Mouse (Mus musculus): Measurements from ENCODE around the gene Prph2. TPM values are rescaled to one million over a fixed set of nuclear protein-coding genes. Genes with fewer than 3 reads are reported as not detected.
A peak's percentile ranks its signal among the peaks of the same experiment; 100 is the strongest.

Gene Prph2
- polyA plus RNA-seq, 1 experiment from 2014 or later, result not detected

- H3K4me3 ChIP-seq (ENCODE audit: low read length), result peak overlapping the region; percentile 77
- under 1% methylated on average over 44 of the region's 44 CpGs for WGBS
- peak overlapping the region; percentile 75 for H3K9ac ChIP-seq (ENCODE audit: low read length)
- H3K4me2 ChIP-seq (ENCODE audit: low read depth, low read length), result peak overlapping the region; percentile 81
- peak overlapping the region; percentile 96 for H3K27ac ChIP-seq (ENCODE audit: low read length)
- ATAC-seq (ENCODE audit: low read depth), result peak; percentile 49
- no peaks in the 10 kb centered on the region for H3K9me3 ChIP-seq (ENCODE audit: control insufficient read depth, low read length)
- H3K27me3 ChIP-seq (ENCODE audit: control insufficient read depth, insufficient read depth, low read depth, low read length), result no peaks in the 10 kb centered on the region
- peaks cover 28% of the 10 kb centered on the region for H3K4me1 ChIP-seq (replicated peaks; ENCODE audit: control insufficient read depth, insufficient read depth, low read length)
- H3K36me3 ChIP-seq (ENCODE audit: control insufficient read depth, insufficient read depth, low read length), result peaks cover 6% of the 10 kb centered on the region
Measured at GRCm38 (mm10) chr17:46889450-46890084, 20.7 kb upstream of the Prph2 start.

- Histone ChIP-seq H3K27me3 (ENCODE audit: control insufficient read depth, insufficient read depth, low read depth, low read length) (no peaks in the 10 kb centered on the region), H3K4me2 (ENCODE audit: low read depth, low read length) (peak within 1 kb of the TSS; percentile 91), H3K4me1 (replicated peaks; ENCODE audit: control insufficient read depth, insufficient read depth, low read length) (peaks cover 28% of the 10 kb centered on the region), H3K9me3 (ENCODE audit: control insufficient read depth, low read length) (no peaks in the 10 kb centered on the region), H3K27ac (ENCODE audit: low read length) (peak within 1 kb of the TSS; percentile 96), H3K4me3 (ENCODE audit: low read length) (peak within 1 kb of the TSS; percentile 86), H3K9ac (ENCODE audit: low read length) (peak within 1 kb of the TSS; percentile 89), H3K36me3 (ENCODE audit: control insufficient read depth, insufficient read depth, low read length) (peaks cover 6% of the 10 kb centered on the region)
- WGBS, result under 1% methylated on average over 38 of the region's 40 CpGs
- peak; percentile 95 for ATAC-seq (ENCODE audit: low read depth)
Measured at GRCm38 (mm10) chr17:46890116-46890815, 20.0 kb upstream of the Prph2 start, which contains the start of gene Tbcc. Gene Tbcc (plus strand): TSS chr17:46890684.

GRCm38 (mm10) chr17:46890843-46891594, 19.2 kb upstream of the Prph2 start:
- Histone ChIP-seq H3K9ac (ENCODE audit: low read length) (peak overlapping the region; percentile 89), H3K9me3 (ENCODE audit: control insufficient read depth, low read length) (no peaks in the 10 kb centered on the region), H3K4me3 (ENCODE audit: low read length) (peak overlapping the region; percentile 86), H3K27me3 (ENCODE audit: control insufficient read depth, insufficient read depth, low read depth, low read length) (no peaks in the 10 kb centered on the region), H3K36me3 (ENCODE audit: control insufficient read depth, insufficient read depth, low read length) (peaks cover 6% of the 10 kb centered on the region), H3K27ac (ENCODE audit: low read length) (peak overlapping the region; percentile 79), H3K4me1 (replicated peaks; ENCODE audit: control insufficient read depth, insufficient read depth, low read length) (peaks cover 23% of the 10 kb centered on the region), H3K4me2 (ENCODE audit: low read depth, low read length) (peak overlapping the region; percentile 91)
- ATAC-seq (ENCODE audit: low read depth), result peak; percentile 20
- WGBS, result 1% methylated on average over 64 of the region's 64 CpGs

GRCm38 (mm10) chr17:46895426-46895825, 14.8 kb upstream of the Prph2 start:
- Histone ChIP-seq H3K36me3 (ENCODE audit: control insufficient read depth, insufficient read depth, low read length) (peaks cover 6% of the 10 kb centered on the region), H3K4me3 (ENCODE audit: low read length) (no peak overlapping the region), H3K4me1 (replicated peaks; ENCODE audit: control insufficient read depth, insufficient read depth, low read length) (peaks cover 24% of the 10 kb centered on the region), H3K27ac (ENCODE audit: low read length) (no peak overlapping the region), H3K4me2 (ENCODE audit: low read depth, low read length) (no peak overlapping the region), H3K9me3 (ENCODE audit: control insufficient read depth, low read length) (no peaks in the 10 kb centered on the region), H3K27me3 (ENCODE audit: control insufficient read depth, insufficient read depth, low read depth, low read length) (no peaks in the 10 kb centered on the region), H3K9ac (ENCODE audit: low read length) (no peak overlapping the region)
- 82% methylated on average over 9 of the region's 9 CpGs for WGBS
- ATAC-seq (ENCODE audit: low read depth), result no peak

GRCm38 (mm10) chr17:46897221-46897950, 12.9 kb upstream of the Prph2 start:
- Histone ChIP-seq H3K4me1 (replicated peaks; ENCODE audit: control insufficient read depth, insufficient read depth, low read length) (peaks cover 13% of the 10 kb centered on the region), H3K4me2 (ENCODE audit: low read depth, low read length) (no peak overlapping the region), H3K4me3 (ENCODE audit: low read length) (no peak overlapping the region), H3K27ac (ENCODE audit: low read length) (0 out of 2 replicates have a peak overlapping the region, but pooled peaks have one; percentile 23), H3K36me3 (ENCODE audit: control insufficient read depth, insufficient read depth, low read length) (peaks cover 6% of the 10 kb centered on the region), H3K9ac (ENCODE audit: low read length) (no peak overlapping the region), H3K27me3 (ENCODE audit: control insufficient read depth, insufficient read depth, low read depth, low read length) (no peaks in the 10 kb centered on the region), H3K9me3 (ENCODE audit: control insufficient read depth, low read length) (no peaks in the 10 kb centered on the region)
- peak; percentile 88 for ATAC-seq (ENCODE audit: low read depth)
- 31% methylated on average over 13 of the region's 13 CpGs for WGBS

GRCm38 (mm10) chr17:46900941-46901340, 9.3 kb upstream of the Prph2 start:
- WGBS, result 49% methylated on average over 2 of the region's 2 CpGs
- Histone ChIP-seq H3K36me3 (ENCODE audit: control insufficient read depth, insufficient read depth, low read length) (no peaks in the 10 kb centered on the region), H3K4me2 (ENCODE audit: low read depth, low read length) (no peak overlapping the region), H3K27me3 (ENCODE audit: control insufficient read depth, insufficient read depth, low read depth, low read length) (no peaks in the 10 kb centered on the region), H3K9ac (ENCODE audit: low read length) (no peak overlapping the region), H3K4me3 (ENCODE audit: low read length) (no peak overlapping the region), H3K27ac (ENCODE audit: low read length) (no peak overlapping the region), H3K9me3 (ENCODE audit: control insufficient read depth, low read length) (no peaks in the 10 kb centered on the region), H3K4me1 (replicated peaks; ENCODE audit: control insufficient read depth, insufficient read depth, low read length) (peaks cover 6% of the 10 kb centered on the region)
- ATAC-seq (ENCODE audit: low read depth), result no peak

GRCm38 (mm10) chr17:46903876-46904490, 6.3 kb upstream of the Prph2 start:
- peak; percentile 77; the same call in 1 of the 2 replicates for ATAC-seq (ENCODE audit: low read depth)
- 17% methylated on average over 19 of the region's 19 CpGs for WGBS
- H3K27me3 ChIP-seq (ENCODE audit: control insufficient read depth, insufficient read depth, low read depth, low read length), result no peaks in the 10 kb centered on the region

GRCm38 (mm10) chr17:46912331-46912730, 2.1 kb downstream of the Prph2 start:
- H3K27me3 ChIP-seq (ENCODE audit: control insufficient read depth, insufficient read depth, low read depth, low read length), result no peaks in the 10 kb centered on the region
- H3K9me3 ChIP-seq (ENCODE audit: control insufficient read depth, low read length), result no peaks in the 10 kb centered on the region
- H3K9ac ChIP-seq (ENCODE audit: low read length), result no peak overlapping the region
- no peak overlapping the region for H3K27ac ChIP-seq (ENCODE audit: low read length)
- no peaks in the 10 kb centered on the region for H3K36me3 ChIP-seq (ENCODE audit: control insufficient read depth, insufficient read depth, low read length)
- 38% methylated on average over 6 of the region's 6 CpGs for WGBS
- H3K4me3 ChIP-seq (ENCODE audit: low read length), result no peak overlapping the region
- no peaks in the 10 kb centered on the region for H3K4me1 ChIP-seq (replicated peaks; ENCODE audit: control insufficient read depth, insufficient read depth, low read length)
- H3K4me2 ChIP-seq (ENCODE audit: low read depth, low read length), result no peak overlapping the region
- no peak for ATAC-seq (ENCODE audit: low read depth)

More at GRCm38 (mm10) chr17:46903876-46904490, 6.3 kb upstream of the Prph2 start:
- H3K9me3 ChIP-seq (ENCODE audit: control insufficient read depth, low read length), result no peaks in the 10 kb centered on the region
- peak overlapping the region; percentile 6; the same call in 1 of the 2 replicates for H3K9ac ChIP-seq (ENCODE audit: low read length)
- no peak overlapping the region for H3K4me2 ChIP-seq (ENCODE audit: low read depth, low read length)
- no peak overlapping the region for H3K4me3 ChIP-seq (ENCODE audit: low read length)
- no peaks in the 10 kb centered on the region for H3K4me1 ChIP-seq (replicated peaks; ENCODE audit: control insufficient read depth, insufficient read depth, low read length)
- H3K36me3 ChIP-seq (ENCODE audit: control insufficient read depth, insufficient read depth, low read length), result no peaks in the 10 kb centered on the region
- H3K27ac ChIP-seq (ENCODE audit: low read length), result no peak overlapping the region

All from lung, embryonic 16.5 days (tissue).